Mouse (Mus musculus): Measurements from ENCODE around the gene Ank3.
A peak's percentile ranks its signal among the peaks of the same experiment; 100 is the strongest.

Gene Ank3

GRCm38 (mm10) chr10:69573746-69574145 lies 175.2 kb downstream of the Ank3 start:
- DNase-seq (ENCODE audit: low spot score in 2 of 2): no peak

DNA sequence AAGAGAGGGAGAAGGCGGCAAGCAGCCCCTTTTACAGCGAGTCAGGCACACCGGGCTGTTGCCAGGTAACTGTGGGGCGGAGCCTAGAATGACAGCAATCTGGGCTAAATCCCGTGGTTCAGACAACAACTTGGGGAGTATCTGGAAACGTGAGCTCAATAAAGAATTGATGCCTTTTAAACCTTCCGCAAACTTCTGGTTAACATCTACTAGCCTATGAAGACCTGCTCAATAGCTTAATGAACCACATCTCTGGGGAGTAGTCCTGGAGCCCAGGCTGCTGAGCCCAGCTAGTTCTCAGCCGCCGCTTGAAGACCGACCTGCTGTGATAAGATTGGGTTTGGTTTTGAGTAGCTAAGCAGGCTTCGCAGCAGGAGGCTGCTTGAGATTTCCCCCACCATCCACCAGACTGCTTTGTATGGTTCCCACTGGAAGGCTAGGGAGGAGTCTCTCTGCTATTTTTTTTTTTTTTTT lies 175.7 kb downstream of the Ank3 start:
- no peak for DNase-seq (ENCODE audit: low spot score in 2 of 2)

GRCm38 (mm10) chr10:69574894-69575293 lies 176.3 kb downstream of the Ank3 start:
- no peak for DNase-seq (ENCODE audit: low spot score in 2 of 2)

DNA sequence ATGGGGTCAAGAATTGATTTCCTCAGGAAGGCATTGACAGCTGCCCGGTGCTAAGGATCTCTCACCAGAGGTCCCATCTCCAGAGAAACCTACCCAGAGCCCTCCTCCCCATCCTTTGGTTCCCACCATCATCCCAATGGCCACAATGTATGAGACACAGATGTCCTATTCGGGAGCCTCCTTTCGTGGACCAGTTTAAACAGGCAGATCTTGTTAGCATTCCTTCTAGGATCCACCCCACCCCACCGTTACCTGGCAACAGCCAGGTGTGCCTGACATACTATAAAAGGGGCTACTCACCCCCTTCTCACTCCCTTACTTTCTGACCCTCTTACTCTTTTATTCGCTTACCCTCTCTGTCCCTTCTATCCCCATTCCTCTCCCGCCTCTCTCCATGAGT lies 176.9 kb downstream of the Ank3 start:
- no peak for DNase-seq (ENCODE audit: low spot score in 2 of 2)

DNA sequence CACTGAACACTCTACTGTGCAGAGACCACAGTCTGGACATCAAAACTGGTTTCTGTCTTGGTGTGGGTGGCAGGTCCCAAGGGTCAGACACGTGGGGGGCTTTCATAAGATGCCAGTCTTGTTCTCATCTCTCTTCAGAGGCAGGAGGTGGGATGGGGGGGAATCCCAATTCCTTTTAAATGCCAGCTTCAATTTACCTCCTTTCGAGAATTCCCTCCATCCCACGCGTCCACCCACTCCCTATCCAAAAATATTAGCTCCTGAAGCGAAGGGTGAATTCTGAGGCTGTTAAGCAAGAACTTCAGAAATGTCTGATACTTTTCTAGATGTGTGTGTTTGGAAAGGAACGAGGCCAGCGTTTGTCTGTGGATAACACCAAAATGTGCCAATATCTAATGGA lies 177.7 kb downstream of the Ank3 start:
- no peak for DNase-seq (ENCODE audit: low spot score in 2 of 2)

DNA sequence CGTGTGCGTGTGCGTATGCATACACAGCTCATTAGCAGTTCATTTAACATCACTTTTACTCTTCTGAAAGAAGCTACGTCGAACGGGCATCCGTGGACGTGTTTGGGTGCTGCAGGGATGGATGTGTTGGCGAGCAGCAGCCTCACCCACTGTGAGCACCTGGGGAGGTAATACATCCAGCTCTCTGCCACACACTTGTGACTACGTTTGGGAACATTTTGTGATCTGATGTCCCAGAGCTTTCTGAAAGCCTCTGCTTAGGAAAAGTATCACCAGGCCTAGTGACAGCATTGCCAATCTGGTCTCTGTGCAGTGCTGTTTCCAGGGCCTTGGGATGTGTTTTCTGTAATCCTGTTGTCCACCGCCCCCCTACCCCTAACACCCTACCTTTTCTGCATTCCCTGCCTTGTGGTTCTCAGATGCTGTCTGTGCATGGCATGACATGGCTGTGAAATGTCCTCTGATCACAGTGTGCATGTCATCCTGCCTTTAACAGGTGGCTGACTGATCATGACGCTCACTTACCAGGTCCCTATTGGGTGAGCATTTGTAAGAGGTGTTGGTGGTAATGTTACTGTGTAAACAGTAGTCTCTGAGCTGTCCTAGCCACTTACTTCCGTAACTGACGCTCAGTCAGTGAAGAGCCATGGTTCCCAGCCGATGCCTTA lies 178.6 kb downstream of the Ank3 start:
- DNase-seq (ENCODE audit: low spot score in 2 of 2): no peak

GRCm38 (mm10) chr10:69577729-69578061 lies 179.1 kb downstream of the Ank3 start:
- no peak for DNase-seq (ENCODE audit: low spot score in 2 of 2)

DNA sequence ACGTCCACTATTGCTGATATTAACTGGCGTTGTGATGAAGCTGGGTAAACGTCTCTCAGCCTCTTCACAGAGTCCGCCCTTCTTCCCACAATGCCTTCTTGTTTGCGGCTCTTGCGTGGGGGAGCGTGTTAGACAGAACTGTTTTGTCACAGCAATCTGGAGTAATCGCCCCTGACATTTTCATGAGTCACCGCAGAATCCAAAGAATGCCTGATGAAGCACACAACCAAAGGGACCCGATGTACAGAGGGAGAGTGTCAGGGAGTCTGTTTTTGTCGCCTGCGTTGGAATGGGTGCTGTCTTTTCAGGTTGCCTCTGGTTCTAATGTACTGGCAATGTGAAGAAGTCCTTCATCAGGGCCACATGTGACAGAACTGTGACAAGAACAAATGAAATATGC lies 181.0 kb downstream of the Ank3 start:
- DNase-seq (ENCODE audit: low spot score in 2 of 2): peak; percentile 33 to 35

GRCm38 (mm10) chr10:69581525-69581924 lies 183.0 kb downstream of the Ank3 start:
- DNase-seq (ENCODE audit: low spot score in 2 of 2): no peak

GRCm38 (mm10) chr10:69583874-69584481 lies 185.4 kb downstream of the Ank3 start:
- DNase-seq (ENCODE audit: low spot score in 2 of 2): no peak

GRCm38 (mm10) chr10:69584566-69584965 lies 186.0 kb downstream of the Ank3 start:
- DNase-seq (ENCODE audit: low spot score in 2 of 2): no peak

GRCm38 (mm10) chr10:69585271-69585670 lies 186.7 kb downstream of the Ank3 start:
- DNase-seq (ENCODE audit: low spot score in 2 of 2): no peak

DNA sequence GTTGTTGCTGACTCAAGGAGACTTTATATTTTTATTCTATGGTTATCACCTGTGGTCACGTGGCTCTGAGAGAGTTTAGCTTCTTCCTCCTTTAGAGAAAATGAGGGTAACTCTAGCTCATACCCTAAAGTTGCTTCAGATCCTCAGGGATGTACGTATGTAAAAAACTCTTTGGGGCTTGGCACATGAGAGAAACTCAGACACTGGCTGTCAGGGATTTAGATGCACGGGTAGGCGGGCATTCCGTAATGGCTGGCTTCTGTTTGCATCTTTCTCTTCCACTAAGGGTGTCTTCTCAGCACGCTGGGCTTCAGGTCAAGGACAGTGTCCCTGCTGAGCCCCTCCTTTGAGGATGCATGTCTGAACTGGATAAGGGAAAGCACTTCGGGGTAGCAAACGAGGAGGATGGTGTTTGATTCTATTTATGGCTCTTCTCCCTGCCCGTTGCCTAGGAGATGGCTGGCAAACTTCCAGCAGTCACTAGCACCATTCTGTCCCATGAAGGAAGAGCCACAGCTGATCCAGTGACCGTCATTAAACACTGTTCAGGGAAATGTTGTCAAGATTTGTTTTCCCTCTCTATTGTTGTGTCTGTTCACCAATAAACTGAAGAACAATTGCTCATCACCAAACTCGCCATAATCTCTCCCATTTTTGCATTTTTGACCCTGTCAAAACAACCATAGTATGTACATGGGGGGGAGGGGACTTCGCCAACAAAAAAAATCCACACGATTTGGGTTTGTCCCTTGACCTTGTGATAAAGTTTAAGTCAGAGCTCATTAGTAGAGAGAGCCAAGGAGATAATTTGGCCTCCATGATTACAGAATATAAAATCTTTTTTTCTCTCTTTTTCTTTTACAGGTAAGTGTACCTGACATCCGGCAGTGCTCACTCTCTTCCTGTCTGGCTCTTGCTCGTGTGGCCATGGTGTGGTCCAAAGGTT lies 195.9 kb downstream of the Ank3 start:
- peak; percentile 51 to 55 for DNase-seq (ENCODE audit: low spot score in 2 of 2)

DNA sequence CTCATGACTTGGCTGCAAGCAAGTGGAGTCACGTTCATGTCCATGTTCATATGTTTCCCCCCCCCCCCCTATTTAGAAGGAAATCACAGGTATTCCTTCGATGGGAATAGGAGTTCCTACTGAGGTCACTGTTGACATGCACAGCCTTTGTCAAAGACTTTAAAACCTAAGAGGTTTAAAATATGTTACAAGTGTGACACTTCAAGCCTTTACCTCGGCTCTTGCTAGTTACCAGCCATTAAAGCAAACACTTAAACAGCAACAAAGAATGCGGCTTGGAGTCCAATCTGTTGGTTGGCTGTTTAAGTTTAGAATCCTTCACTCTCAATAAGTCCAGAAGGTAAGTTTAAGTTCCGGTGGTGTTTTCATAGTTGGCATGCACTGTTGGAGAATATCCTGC lies 196.9 kb downstream of the Ank3 start:
- no peak for DNase-seq (ENCODE audit: low spot score in 2 of 2)

- DNase-seq (ENCODE audit: low spot score in 2 of 2): no peak
These were observed 202.9 kb downstream of the Ank3 start for GRCm38 (mm10) chr10:69601471-69601870.

- no peak for DNase-seq (ENCODE audit: low spot score in 2 of 2)
These were observed 204.1 kb downstream of the Ank3 start for GRCm38 (mm10) chr10:69602711-69603110.

- no peak for DNase-seq (ENCODE audit: low spot score in 2 of 2)
These were observed 206.0 kb downstream of the Ank3 start for GRCm38 (mm10) chr10:69604609-69605008.

DNA sequence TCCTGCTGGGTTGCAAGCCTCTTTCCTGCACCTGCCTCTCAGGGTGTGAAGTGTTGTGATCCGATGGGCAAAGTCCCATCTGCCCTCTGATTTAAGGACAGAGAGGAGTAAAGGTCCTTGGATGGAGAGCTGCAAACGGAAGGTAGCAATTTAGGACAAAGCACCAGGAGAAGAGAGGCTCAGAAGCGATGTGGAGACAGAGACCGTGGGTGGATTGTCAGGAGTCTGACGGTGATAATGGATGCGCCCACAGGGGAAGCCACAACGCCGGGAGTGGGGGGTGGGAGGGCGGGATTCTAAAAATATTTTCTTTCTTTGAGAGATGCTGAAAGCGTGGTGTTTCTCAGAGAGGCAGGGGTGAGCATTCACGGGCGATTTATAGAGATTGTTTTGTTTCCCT lies 206.6 kb downstream of the Ank3 start:
- DNase-seq (ENCODE audit: low spot score in 2 of 2): no peak

DNA sequence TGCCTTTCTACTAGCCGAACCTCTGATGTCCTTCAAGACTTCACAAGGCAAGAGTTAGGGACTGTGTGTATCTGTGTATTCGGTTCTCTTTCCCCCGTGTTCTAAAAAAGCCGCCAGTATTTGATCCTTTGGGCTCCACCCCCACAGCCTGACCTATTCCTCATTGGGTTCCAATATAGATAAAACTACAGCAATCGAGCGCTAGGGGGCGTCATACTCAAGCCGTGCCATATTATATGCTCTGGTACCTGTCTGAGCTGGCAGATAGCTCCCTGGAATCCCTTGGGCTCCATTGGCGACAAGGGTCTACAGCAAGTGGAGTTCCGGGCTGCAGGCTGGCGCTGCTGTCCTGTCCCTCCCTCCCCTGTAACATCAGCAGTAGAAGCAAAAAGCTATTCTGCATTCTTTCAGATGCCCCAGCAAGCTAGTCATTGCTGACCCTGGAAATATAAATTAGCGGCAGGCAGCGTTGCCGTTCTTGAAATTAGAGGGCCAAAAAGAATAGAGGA lies 209.1 kb downstream of the Ank3 start:
- DNase-seq (ENCODE audit: low spot score in 2 of 2): no peak

GRCm38 (mm10) chr10:69611314-69611713 lies 212.7 kb downstream of the Ank3 start:
- no peak for DNase-seq (ENCODE audit: low spot score in 2 of 2)

DNA sequence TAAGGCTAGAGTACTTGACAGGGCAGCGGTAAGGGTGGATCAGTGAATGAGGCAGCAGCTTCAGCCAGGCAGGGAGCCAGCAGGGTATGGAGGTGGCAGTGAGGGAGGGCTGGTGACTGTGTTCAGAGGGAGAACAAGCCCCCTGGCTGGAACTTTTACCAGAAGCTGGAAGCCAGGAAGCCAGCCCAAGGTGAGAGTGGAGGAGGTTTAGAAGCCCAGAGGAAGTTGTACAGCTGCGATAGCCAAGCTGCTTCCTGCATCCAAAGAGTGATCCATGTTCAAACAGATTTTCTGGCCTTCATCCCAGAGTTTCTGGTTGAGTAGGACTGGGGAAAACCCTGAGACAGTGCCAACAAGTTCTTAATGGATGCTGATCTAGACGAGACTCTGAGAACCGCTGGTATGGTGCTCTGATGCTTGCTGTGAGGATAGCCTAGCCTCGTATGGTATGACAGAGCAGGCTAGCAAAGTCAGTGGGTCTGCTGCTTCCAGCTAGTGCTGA lies 213.3 kb downstream of the Ank3 start:
- DNase-seq (ENCODE audit: low spot score in 2 of 2): no peak

GRCm38 (mm10) chr10:69616953-69617352 lies 218.4 kb downstream of the Ank3 start:
- no peak for DNase-seq (ENCODE audit: low spot score in 2 of 2)
